Mouse (Mus musculus) embryonic facial prominence, embryonic 12.5 days (tissue): ENCODE results near the gene Trpv3. TPM values are rescaled to one million over a fixed set of nuclear protein-coding genes. Genes with fewer than 3 reads are reported as not detected.

ENCODE experiments used
- polyA plus RNA-seq: library from polyadenylated mRNA; unstranded; fragments of >200 nt; fragmentation: Nextera tagmentation; extraction: Ambion mirVana; gene quantifications from 2 replicates; pipeline ENCODE4 v1.2.1, GENCODE M21; 2016

Trpv3 gene
- polyA plus RNA-seq, 1 experiment from 2014 or later = 0.12 TPM

Other genes starting within 250 kb of the Trpv3 start
- 10.6 and 11.0 TPM in 2 replicates for gene Camkk1, start 248.4 kb upstream of the Trpv3 start, polyA plus RNA-seq
- gene Ncbp3, start 219.6 kb upstream of the Trpv3 start, polyA plus RNA-seq = 14.2 and 14.9 TPM in 2 replicates
- 0.50 and 0.51 TPM in 2 replicates for gene Itgae, start 176.8 kb upstream of the Trpv3 start, polyA plus RNA-seq
- 18.2 and 18.4 TPM in 2 replicates for gene Haspin, start 129.1 kb upstream of the Trpv3 start, polyA plus RNA-seq
- gene P2rx5, start 107.0 kb upstream of the Trpv3 start, polyA plus RNA-seq = 0.42 and 0.60 TPM in 2 replicates
- gene Emc6, start 90.4 kb upstream of the Trpv3 start, polyA plus RNA-seq = 99.7 and 104 TPM in 2 replicates
- 206 and 211 TPM in 2 replicates for gene Tax1bp3, start 90.3 kb upstream of the Trpv3 start, polyA plus RNA-seq
- gene Ctns, start 68.3 kb upstream of the Trpv3 start, polyA plus RNA-seq = 24.5 and 26.5 TPM in 2 replicates
- 2.0 and 2.1 TPM in 2 replicates for gene Shpk, start 67.9 kb upstream of the Trpv3 start, polyA plus RNA-seq
- gene Trpv1, start 33.1 kb upstream of the Trpv3 start, polyA plus RNA-seq = 0.19 and 0.27 TPM in 2 replicates
- 0.37 and 0.60 TPM in 2 replicates for gene Aspa, start 62.2 kb downstream of the Trpv3 start, polyA plus RNA-seq
- gene Gm49340, start 62.4 kb downstream of the Trpv3 start, polyA plus RNA-seq = not detected in 2 replicates
- gene Spata22, start 62.4 kb downstream of the Trpv3 start, polyA plus RNA-seq = not detected in 2 replicates
- not detected in 2 replicates for gene Olfr20, start 83.4 kb downstream of the Trpv3 start, polyA plus RNA-seq
- gene Olfr376, start 103.9 kb downstream of the Trpv3 start, polyA plus RNA-seq = not detected in 2 replicates
- not detected in 2 replicates for gene Olfr1, start 132.2 kb downstream of the Trpv3 start, polyA plus RNA-seq
- gene Olfr378, start 161.1 kb downstream of the Trpv3 start, polyA plus RNA-seq = not detected in 2 replicates
- gene Olfr380, start 190.1 kb downstream of the Trpv3 start, polyA plus RNA-seq = not detected in 2 replicates
- gene Olfr381, start 224.2 kb downstream of the Trpv3 start, polyA plus RNA-seq = not detected in 2 replicates
- gene Olfr382, start 249.8 kb downstream of the Trpv3 start, polyA plus RNA-seq = not detected in 2 replicates